Mouse (Mus musculus) cerebellum, adult 9-10 months (tissue): ENCODE measurements around the gene Npff.
A peak's percentile ranks its signal among the peaks of the same experiment; 100 is the strongest.

Experiments
- DNase-seq: peaks from one replicate; pipeline ENCODE4 v3.0.0; 2022

Npff gene

GRCm38 (mm10) chr15:102519211-102520141 lies 5.3 kb downstream of the Npff start:
- DNase-seq: peak; percentile 72

GRCm38 (mm10) chr15:102518859-102519201 lies 5.9 kb downstream of the Npff start:
- DNase-seq: no peak

DNA sequence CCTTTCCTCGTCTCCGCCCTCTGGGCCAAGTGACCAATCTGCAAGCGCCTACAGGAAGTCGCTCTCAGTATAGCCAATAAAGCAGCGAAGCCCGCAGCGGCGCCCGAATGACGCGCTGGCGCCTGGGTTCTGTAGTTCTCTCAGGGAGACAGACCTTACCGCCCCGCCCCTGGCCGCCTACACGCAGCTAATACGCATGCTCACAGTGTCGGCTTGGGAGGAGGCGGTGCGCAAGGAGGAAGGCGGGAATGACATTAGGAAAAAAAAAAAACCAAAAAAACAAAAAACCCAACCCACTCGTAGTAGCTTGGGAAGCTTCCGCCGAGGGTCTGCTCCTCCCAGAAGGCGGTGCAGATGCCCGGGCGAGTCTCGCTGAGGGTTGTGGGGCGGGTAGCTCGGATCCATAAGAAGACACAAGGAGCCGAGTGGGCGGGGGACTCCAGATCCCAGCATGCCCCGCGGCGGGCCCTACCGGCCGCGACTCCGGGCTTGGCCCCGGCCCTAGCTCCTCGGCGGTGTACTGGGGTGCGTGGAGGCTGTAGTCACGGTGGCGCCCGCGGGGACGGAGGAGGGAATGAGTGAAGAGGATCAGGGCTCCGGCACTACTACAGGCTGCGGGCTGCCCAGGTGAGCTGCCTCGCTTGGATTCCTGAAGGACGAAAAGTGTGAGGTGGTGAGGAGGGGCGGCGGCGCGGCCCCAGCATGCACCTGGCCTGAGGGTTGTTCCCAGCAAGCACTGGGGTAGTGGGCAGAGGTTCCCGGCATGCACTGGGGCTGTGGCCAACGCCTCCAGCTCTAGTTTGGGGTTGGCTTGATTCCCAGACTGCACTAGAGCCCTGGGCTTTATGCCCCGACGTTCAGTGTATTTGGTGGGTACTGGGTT lies 6.5 kb downstream of the Npff start, which contains the start of gene Tarbp2:
TSS of gene Tarbp2 (plus strand) at position 217 of the 883 bp plus-strand sequence.
- peak; percentile 100 for DNase-seq

GRCm38 (mm10) chr15:102517631-102517975 lies 7.1 kb downstream of the Npff start:
- no peak for DNase-seq

- peak; percentile 90 for DNase-seq
Measured at GRCm38 (mm10) chr15:102516728-102517404, 7.9 kb downstream of the Npff start, which contains the start of gene Map3k12. Gene Map3k12 (minus strand): TSS chr15:102517064.

DNA sequence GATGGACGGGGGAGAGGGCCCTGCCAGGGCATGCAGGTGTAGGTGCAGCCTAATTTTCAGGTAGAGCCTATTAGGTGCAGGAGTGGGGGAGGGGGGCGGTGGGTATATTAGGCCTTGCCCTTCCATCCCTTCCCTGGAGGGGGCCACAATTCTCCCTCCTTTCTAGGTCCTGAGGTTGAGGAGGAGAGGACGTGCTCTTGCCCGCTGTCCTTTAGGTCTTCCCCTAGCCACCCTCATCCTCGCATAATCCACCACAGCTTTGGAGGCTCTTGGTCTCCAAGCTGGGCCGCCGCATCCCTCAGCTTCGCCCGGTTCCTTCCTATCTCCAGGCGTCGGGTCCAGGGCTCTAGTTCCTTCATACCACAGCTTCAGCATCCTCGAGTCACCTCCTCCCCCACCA lies 8.4 kb downstream of the Npff start:
- DNase-seq: peak; percentile 80

GRCm38 (mm10) chr15:102515791-102516190 lies 9.0 kb downstream of the Npff start:
- DNase-seq: no peak

GRCm38 (mm10) chr15:102515261-102515660 lies 9.5 kb downstream of the Npff start:
- no peak for DNase-seq

GRCm38 (mm10) chr15:102513004-102513403 lies 11.7 kb downstream of the Npff start:
- DNase-seq: no peak

DNA sequence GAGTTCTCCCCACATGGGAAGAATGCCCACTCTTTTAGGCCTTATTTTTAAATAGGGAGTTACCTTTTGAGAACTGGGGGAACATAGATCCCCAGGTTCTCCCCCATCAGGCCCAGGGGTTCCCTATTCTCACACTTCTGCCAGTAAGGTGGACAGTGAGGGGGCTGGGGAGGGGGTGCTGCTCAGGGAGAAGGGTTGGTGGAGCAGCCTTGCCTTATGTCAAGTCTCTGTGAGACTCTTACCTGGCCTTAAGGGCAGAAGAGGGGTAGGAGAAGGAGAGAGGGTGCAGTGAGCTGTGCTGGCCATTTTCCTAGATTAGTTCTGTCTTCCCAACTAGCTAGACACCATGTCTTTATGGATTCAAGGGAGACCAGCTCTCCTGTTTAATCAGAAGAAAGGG lies 12.3 kb downstream of the Npff start:
- DNase-seq: no peak

- DNase-seq: no peak
Measured at GRCm38 (mm10) chr15:102512010-102512409, 12.7 kb downstream of the Npff start.

GRCm38 (mm10) chr15:102511285-102511833 lies 13.4 kb downstream of the Npff start:
- DNase-seq: no peak

DNA sequence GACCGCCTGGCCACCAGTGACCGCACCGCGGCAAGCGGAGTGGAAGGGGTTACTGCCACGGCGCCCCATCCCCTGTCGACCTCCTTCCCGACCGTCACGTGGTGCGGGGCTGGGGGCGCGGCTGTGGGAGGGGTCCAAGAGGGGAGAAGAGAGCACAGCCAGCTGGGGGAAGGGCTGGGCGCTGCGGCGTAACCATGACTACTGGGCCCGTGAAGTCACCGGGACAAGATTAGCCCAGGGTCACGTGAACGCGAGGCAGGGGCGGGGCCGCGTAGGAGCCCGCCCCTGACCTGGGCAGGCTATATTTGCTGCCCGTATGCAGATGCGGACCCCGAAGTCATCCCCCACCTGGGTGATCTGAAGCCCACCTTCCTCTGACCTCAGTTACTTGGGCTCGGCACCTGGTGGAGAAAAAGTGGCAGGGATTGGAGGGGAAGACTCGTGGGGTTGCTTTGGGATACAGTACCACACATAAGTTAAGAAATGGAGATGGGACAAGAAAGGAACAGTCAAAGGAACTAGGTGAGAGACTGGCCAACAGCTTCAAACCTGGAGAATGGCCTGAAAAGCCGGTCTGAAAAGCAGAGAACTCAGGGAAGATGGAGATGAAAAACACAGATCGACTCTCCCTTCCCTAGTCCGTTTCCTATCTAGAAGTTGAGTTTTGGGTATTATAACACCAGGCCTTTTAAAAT lies 14.0 kb downstream of the Npff start:
- DNase-seq: peak; percentile 78

DNA sequence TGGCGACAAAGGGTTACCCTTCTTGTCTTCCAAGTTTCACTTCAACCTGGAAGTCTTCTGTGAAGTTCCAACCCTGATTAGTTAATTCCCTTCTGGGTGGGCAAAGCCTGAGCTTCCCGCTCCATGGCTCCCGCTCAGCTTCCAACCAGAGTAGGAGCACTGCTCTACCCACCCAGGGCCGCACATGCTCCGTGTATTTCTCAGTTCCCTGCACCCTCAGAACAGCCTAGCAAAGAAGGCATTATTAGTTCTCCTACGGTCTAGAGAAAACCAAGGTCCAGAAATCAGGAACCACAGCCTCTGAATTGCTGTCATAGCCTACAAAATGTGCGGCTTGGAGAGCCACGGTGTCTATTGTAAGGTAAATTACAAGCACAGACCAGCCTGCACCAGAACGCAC lies 14.6 kb downstream of the Npff start:
- DNase-seq: peak; percentile 47

- peak; percentile 18 for DNase-seq
Measured at GRCm38 (mm10) chr15:102508336-102508735, 16.4 kb downstream of the Npff start.

- DNase-seq: no peak
Measured at GRCm38 (mm10) chr15:102507561-102507960, 17.2 kb downstream of the Npff start.

GRCm38 (mm10) chr15:102506864-102507263 lies 17.9 kb downstream of the Npff start:
- no peak for DNase-seq

DNA sequence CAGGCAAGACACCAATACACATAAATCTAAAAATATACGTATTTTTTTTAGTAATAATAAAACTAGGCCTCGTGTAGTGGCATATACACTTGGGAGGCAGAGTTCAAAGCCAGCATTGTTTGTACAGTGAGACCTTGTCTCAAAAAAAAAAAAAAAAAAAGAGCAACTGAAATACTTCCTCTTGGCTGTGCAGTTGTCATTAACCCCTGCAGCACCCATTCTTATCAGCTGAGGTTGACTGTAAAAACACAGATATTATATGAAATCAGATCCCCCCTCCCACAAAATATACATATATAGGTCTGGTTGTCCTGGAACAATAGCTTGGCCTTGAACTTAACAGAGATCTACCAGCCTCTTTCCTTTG lies 18.3 kb downstream of the Npff start:
- DNase-seq: no peak

DNA sequence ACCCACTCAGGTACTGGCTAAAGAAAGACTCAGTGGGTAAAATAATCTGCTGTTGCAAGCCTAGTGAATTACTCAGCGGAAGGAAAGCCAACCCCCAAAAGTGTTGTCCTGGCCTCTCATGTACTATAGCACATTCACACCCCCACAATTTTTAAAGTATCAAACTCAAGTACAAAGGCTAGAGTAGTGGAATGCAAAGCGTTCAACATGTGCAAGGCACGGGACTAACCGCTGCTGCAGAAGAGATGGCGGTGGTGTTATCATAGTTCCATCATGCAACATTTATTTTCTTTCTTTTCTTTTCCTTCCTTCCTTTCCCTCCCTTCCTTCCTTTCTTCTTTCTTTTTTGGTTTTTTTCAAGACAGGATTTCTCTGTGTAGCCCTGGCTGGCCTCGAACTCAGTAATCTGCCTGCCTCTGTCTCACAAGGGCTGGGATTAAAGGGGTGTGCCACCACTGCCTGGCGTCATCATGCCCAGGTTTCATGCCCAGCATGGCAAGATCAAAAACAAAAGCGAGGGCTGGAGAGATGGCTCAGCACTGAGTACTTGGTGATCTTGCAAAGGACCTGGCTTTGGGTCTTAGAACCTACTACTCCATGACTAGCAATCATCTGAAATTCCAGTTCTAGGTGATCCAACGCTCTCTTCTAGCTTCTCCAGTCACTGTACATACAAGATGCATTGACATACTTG lies 18.8 kb downstream of the Npff start:
- DNase-seq: no peak

DNA sequence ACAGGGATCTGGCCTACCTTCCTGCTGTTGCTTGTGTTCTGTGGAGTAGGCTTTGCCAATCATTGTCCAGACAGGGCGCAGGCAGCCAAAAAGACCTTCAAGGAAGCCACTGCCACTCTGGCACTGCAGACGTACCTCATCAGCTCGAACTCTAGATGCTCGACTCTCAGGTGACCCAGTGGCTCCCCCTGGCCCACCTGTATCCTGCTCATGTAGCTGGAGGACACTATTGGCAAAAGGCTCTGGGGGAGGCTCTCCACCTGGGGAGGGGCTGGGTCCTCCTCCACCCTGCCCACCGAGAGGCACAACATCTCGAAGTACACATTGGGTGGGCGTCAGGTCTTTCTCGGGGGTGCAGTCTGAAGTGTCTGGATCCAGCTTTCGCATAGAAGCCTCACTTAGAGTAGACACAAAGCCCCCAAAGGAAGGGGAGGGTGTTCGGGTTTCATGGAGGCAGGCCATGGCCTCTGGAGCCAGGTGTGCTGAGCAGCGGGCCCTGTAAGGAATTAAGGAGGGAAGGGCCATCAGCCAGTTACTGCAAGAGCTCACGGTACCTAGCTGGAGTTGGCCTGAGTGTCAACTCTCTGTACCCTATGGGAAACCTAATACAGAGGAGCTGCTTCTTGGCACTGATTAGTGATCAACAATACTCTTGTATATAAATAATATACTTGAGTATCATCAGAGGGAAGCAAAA lies 19.5 kb downstream of the Npff start:
- peak; percentile 22 for DNase-seq
